Mouse (Mus musculus): Measurements from ENCODE around the gene Suclg2. TPM values are rescaled to one million over a fixed set of nuclear protein-coding genes. Genes with fewer than 3 reads are reported as not detected.

Suclg2 gene
- polyA plus RNA-seq, 1 experiment from 2014 or later = 16.8 TPM

- Histone ChIP-seq H3K36me3 (no peaks in the 10 kb centered on the region), H3K27me3 (no peaks in the 10 kb centered on the region), H3K4me2 (no peak overlapping the region), H3K9me3 (no peaks in the 10 kb centered on the region), H3K9ac (no peak overlapping the region), H3K4me3 (no peak overlapping the region), H3K4me1 (replicated peaks) (peaks cover 27% of the 10 kb centered on the region), H3K27ac (replicated peaks) (peak overlapping the region; percentile 72; the same call in 1 of the 2 replicates)
- ATAC-seq (ENCODE audit: low read depth) = no peak; the same call in 1 of the 2 replicates
- 87% methylated on average over 4 of the region's 4 CpGs for WGBS
These were observed 234.9 kb downstream of the Suclg2 start for GRCm38 (mm10) chr6:95483686-95484085.

- ATAC-seq (ENCODE audit: low read depth) = peak; percentile 26; the same call in 1 of the 2 replicates
- WGBS = 76% methylated on average over 6 of the region's 6 CpGs
These were observed 235.5 kb downstream of the Suclg2 start for GRCm38 (mm10) chr6:95483127-95483526.

GRCm38 (mm10) chr6:95479801-95480200 is 238.8 kb downstream of the Suclg2 start:
- H3K4me1 ChIP-seq (replicated peaks) = peaks cover 27% of the 10 kb centered on the region
- H3K36me3 ChIP-seq = no peaks in the 10 kb centered on the region
- no peaks in the 10 kb centered on the region for H3K9me3 ChIP-seq
- no peak overlapping the region for H3K4me3 ChIP-seq
- 98% methylated on average over 6 of the region's 6 CpGs for WGBS
- no peak overlapping the region for H3K4me2 ChIP-seq
- H3K27me3 ChIP-seq = no peaks in the 10 kb centered on the region
- H3K9ac ChIP-seq = no peak overlapping the region
- no peak overlapping the region for H3K27ac ChIP-seq (replicated peaks)
- ATAC-seq (ENCODE audit: low read depth) = no peak

More at GRCm38 (mm10) chr6:95483127-95483526, 235.5 kb downstream of the Suclg2 start:
- Histone ChIP-seq H3K4me1 (replicated peaks) (peaks cover 27% of the 10 kb centered on the region), H3K36me3 (no peaks in the 10 kb centered on the region), H3K27ac (replicated peaks) (peak overlapping the region; percentile 72), H3K9me3 (no peaks in the 10 kb centered on the region), H3K9ac (no peak overlapping the region), H3K27me3 (no peaks in the 10 kb centered on the region), H3K4me2 (no peak overlapping the region), H3K4me3 (no peak overlapping the region)

- Histone ChIP-seq H3K27me3 (no peaks in the 10 kb centered on the region), H3K4me2 (no peak overlapping the region), H3K9ac (no peak overlapping the region), H3K4me1 (replicated peaks) (peaks cover 18% of the 10 kb centered on the region; the same call in 1 of the 2 replicates), H3K27ac (replicated peaks) (0 out of 2 replicates have a peak overlapping the region, but pooled peaks have one; percentile 2), H3K9me3 (no peaks in the 10 kb centered on the region), H3K36me3 (no peaks in the 10 kb centered on the region), H3K4me3 (no peak overlapping the region)
- ATAC-seq (ENCODE audit: low read depth) = 0 out of 2 replicates have a peak, but pooled peaks have one; percentile 15
- WGBS = 52% methylated on average over 7 of the region's 7 CpGs
These were observed 249.1 kb downstream of the Suclg2 start for GRCm38 (mm10) chr6:95469521-95469920.

GRCm38 (mm10) chr6:95465322-95465721 is 253.3 kb downstream of the Suclg2 start:
- H3K4me1 ChIP-seq (replicated peaks) = peaks cover 27% of the 10 kb centered on the region
- H3K27ac ChIP-seq (replicated peaks) = no peak overlapping the region
- H3K4me2 ChIP-seq = no peak overlapping the region
- H3K36me3 ChIP-seq = no peaks in the 10 kb centered on the region
- no peak overlapping the region for H3K4me3 ChIP-seq
- no peaks in the 10 kb centered on the region for H3K27me3 ChIP-seq
- 82% methylated on average over 4 of the region's 4 CpGs for WGBS
- no peak for ATAC-seq (ENCODE audit: low read depth)
- no peaks in the 10 kb centered on the region for H3K9me3 ChIP-seq
- no peak overlapping the region for H3K9ac ChIP-seq

- no peak overlapping the region for H3K4me2 ChIP-seq
- no peak overlapping the region for H3K27ac ChIP-seq (replicated peaks)
- no peaks in the 10 kb centered on the region for H3K36me3 ChIP-seq
- peaks cover 6% of the 10 kb centered on the region; the same call in 1 of the 2 replicates for H3K9me3 ChIP-seq
- no peak overlapping the region for H3K4me3 ChIP-seq
- no peak overlapping the region for H3K9ac ChIP-seq
- peaks cover 21% of the 10 kb centered on the region for H3K4me1 ChIP-seq (replicated peaks)
- ATAC-seq (ENCODE audit: low read depth) = peak; percentile 78
- H3K27me3 ChIP-seq = no peaks in the 10 kb centered on the region
- 36% methylated on average over 3 of the region's 3 CpGs for WGBS
These were observed 259.2 kb downstream of the Suclg2 start for GRCm38 (mm10) chr6:95459372-95459771.

GRCm38 (mm10) chr6:95446151-95446550 is 272.4 kb downstream of the Suclg2 start:
- H3K4me3 ChIP-seq = no peak overlapping the region
- ATAC-seq (ENCODE audit: low read depth) = no peak
- H3K27me3 ChIP-seq = no peaks in the 10 kb centered on the region
- WGBS = 90% methylated on average over 2 of the region's 2 CpGs
- H3K9ac ChIP-seq = no peak overlapping the region
- H3K27ac ChIP-seq (replicated peaks) = no peak overlapping the region
- H3K4me2 ChIP-seq = no peak overlapping the region
- no peaks in the 10 kb centered on the region for H3K4me1 ChIP-seq (replicated peaks)
- no peaks in the 10 kb centered on the region for H3K9me3 ChIP-seq
- no peaks in the 10 kb centered on the region for H3K36me3 ChIP-seq

- no peaks in the 10 kb centered on the region for H3K36me3 ChIP-seq
- H3K27ac ChIP-seq (replicated peaks) = no peak overlapping the region
- H3K4me1 ChIP-seq (replicated peaks) = no peaks in the 10 kb centered on the region
- ATAC-seq (ENCODE audit: low read depth) = no peak
- H3K4me2 ChIP-seq = no peak overlapping the region
- 0 out of 2 replicates have a peak, but pooled peaks cover 4% of the 10 kb centered on the region for H3K9me3 ChIP-seq
- 78% methylated on average over 4 of the region's 4 CpGs for WGBS
- H3K27me3 ChIP-seq = no peaks in the 10 kb centered on the region
- H3K9ac ChIP-seq = no peak overlapping the region
- H3K4me3 ChIP-seq = no peak overlapping the region
These were observed 273.6 kb downstream of the Suclg2 start for GRCm38 (mm10) chr6:95445036-95445435.

Data from neural tube, embryonic 13.5 days (tissue).